Mouse (Mus musculus) forebrain, embryonic 14.5 days (tissue): ENCODE results near the gene Fam207a. TPM values are rescaled to one million over a fixed set of nuclear protein-coding genes. Genes with fewer than 3 reads are reported as not detected.

ENCODE experiments used
- ATAC-seq: fragments of 200-750 bp; cut with Nextera tagmentation; 2 replicates; pipeline ENCODE4 v1.8.0; 2017; ENCODE audit warnings: mild to moderate bottlenecking, moderate library complexity
- DNase-seq: peaks from one replicate; pipeline ENCODE4 v3.0.0-alpha.2; 2015; ENCODE audit warnings: low spot score
- H3K27ac ChIP-seq: fragments of 300-500 bp; sonication (generic); 2 replicates; pipeline ENCODE4 v1.5.1; 2014; ENCODE audit warnings: low read depth, mild to moderate bottlenecking, control low read depth, low read length, moderate library complexity
- H3K27me3 ChIP-seq: fragments of 300-500 bp; sonication (generic); replicated peaks from 2 replicates; pipeline ENCODE4 v1.6.1; 2014; ENCODE audit warnings: low read length, control low read depth, mixed read lengths; ENCODE audit not compliant: control insufficient read depth, insufficient read depth
- H3K36me3 ChIP-seq: fragments of 300-500 bp; sonication (generic); 2 replicates; pipeline ENCODE4 v1.6.1; 2014; ENCODE audit warnings: low read length, control low read depth; ENCODE audit not compliant: control insufficient read depth, insufficient read depth
- H3K4me1 ChIP-seq: fragments of 300-500 bp; sonication (generic); 2 replicates; pipeline ENCODE4 v1.6.1; 2014; ENCODE audit warnings: antibody characterized with exemption, low read length, control low read depth; ENCODE audit not compliant: control insufficient read depth, insufficient read depth
- H3K4me2 ChIP-seq: fragments of 300-500 bp; sonication (generic); 2 replicates; pipeline ENCODE4 v1.6.1; 2014; ENCODE audit warnings: mild to moderate bottlenecking, control low read depth, low read length
- H3K4me3 ChIP-seq: fragments of 300-500 bp; sonication (generic); 2 replicates; pipeline ENCODE4 v1.5.1; 2014; ENCODE audit warnings: low read depth, low read length, control low read depth
- H3K9ac ChIP-seq: fragments of 300-500 bp; sonication (generic); 2 replicates; pipeline ENCODE4 v1.6.1; 2014; ENCODE audit warnings: mild to moderate bottlenecking, low read length, control low read depth, moderate library complexity
- H3K9me3 ChIP-seq: fragments of 300-500 bp; sonication (generic); replicated peaks from 2 replicates; pipeline ENCODE4 v1.6.1; 2016; ENCODE audit warnings: low read length, control low read depth, mixed read lengths; ENCODE audit not compliant: control insufficient read depth
- WGBS: fragments of 180-500 bp; shearing (Covaris S2); extraction: QIAGEN DNeasy Blood & Tissue Kit; methylation state at CpG from one replicate; pipeline ENCODE4 v1.1.7; 2014; 5-methylcytosine and 5-hydroxymethylcytosine counted together
- polyA plus RNA-seq: library from polyadenylated mRNA; unstranded; fragments of >200 nt; fragmentation: Nextera tagmentation; extraction: Ambion mirVana; gene quantifications from 2 replicates; pipeline ENCODE4 v1.2.1, GENCODE M21; 2014

Fam207a gene
- polyA plus RNA-seq, 1 experiment from 2014 or later: 33.8 TPM

GRCm38 (mm10) chr10:77476907-77477306 lies 38.7 kb downstream of the Fam207a start:
- Histone ChIP-seq H3K27ac (no peak overlapping the region), H3K4me1 (no peaks in the 10 kb centered on the region), H3K9me3 (no peaks in the 10 kb centered on the region), H3K4me3 (no peak overlapping the region), H3K4me2 (no peak overlapping the region), H3K36me3 (no peaks in the 10 kb centered on the region), H3K27me3 (no peaks in the 10 kb centered on the region), H3K9ac (no peak overlapping the region)
- DNase-seq: no peak
- no peak for ATAC-seq
- WGBS: 86% methylated on average over 3 of the region's 3 CpGs

DNA sequence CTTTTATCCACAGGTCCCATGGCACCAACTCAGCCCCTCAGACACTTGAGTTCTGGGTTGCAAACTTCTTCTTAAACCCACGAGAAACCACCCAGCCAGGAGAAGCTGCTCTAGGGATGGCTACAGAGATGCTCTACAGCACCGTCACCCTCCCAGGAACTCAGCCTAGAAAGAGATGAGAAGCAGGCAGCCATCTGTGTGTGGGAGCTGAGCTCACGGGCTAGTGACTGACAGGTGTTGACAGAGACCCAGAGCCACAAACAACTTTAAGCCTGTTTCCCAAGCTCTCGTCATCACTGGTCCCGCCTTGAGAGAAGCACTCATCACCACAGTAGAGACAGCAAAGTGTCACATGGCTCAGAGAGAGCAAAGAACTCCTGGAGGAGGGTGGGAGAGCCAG lies 43.4 kb downstream of the Fam207a start:
- 66% methylated on average over 5 of the region's 5 CpGs for WGBS
- Histone ChIP-seq H3K9ac (no peak overlapping the region), H3K4me2 (no peak overlapping the region), H3K27me3 (no peaks in the 10 kb centered on the region), H3K27ac (no peak overlapping the region), H3K4me3 (no peak overlapping the region), H3K9me3 (no peaks in the 10 kb centered on the region), H3K4me1 (no peaks in the 10 kb centered on the region), H3K36me3 (no peaks in the 10 kb centered on the region)
- ATAC-seq (no peak), DNase-seq (no peak)

DNA sequence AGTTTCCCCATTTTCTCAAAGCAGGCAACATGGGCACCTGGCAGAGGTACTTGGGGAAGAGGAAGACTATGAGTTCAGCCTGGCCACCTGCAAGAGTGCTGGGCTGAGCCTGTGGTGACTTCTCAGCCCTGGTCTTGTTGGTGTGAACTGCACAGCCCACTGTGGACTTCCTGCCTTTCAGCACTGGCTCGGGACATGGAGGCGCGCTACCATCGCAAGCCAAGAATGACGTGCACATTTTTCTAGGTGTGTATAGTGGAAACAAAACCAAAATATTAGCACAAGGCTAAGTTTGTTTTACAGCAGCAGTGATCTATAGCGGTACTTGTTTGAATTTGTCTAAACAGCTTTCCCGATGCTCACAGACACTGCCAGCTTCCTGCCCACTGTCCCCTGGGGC lies 44.1 kb downstream of the Fam207a start:
- ATAC-seq: no peak
- Histone ChIP-seq H3K27me3 (no peaks in the 10 kb centered on the region), H3K4me3 (no peak overlapping the region), H3K27ac (no peak overlapping the region), H3K4me1 (no peaks in the 10 kb centered on the region), H3K36me3 (no peaks in the 10 kb centered on the region), H3K9me3 (no peaks in the 10 kb centered on the region), H3K9ac (no peak overlapping the region), H3K4me2 (no peak overlapping the region)
- 91% methylated on average over 7 of the region's 7 CpGs for WGBS
- no peak for DNase-seq

DNA sequence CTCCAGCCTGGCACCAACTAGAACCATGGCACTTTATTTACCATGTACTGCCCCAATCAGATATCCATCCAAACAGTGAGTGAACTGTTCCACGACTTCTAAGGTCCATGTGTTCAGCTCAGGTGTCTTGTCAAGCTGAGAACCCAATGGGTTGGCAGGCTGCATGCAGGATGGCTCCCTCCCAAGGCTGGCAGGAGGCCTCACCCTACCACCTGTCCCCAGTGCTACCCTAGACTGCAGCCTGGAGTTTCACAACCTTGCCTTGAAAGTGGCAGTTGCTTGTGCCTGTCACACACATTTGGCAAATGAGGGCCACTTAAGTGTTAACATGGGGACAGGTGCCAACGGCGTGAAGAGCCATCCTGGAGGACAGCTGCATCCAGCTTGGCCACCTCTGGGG lies 44.8 kb downstream of the Fam207a start:
- DNase-seq: no peak

GRCm38 (mm10) chr10:77468675-77469074 lies 46.9 kb downstream of the Fam207a start:
- Histone ChIP-seq H3K9me3 (no peaks in the 10 kb centered on the region), H3K27ac (no peak overlapping the region), H3K36me3 (no peaks in the 10 kb centered on the region), H3K27me3 (no peaks in the 10 kb centered on the region), H3K4me2 (no peak overlapping the region), H3K4me3 (no peak overlapping the region), H3K4me1 (no peaks in the 10 kb centered on the region), H3K9ac (no peak overlapping the region)
- no peak for DNase-seq
- 73% methylated on average over 4 of the region's 4 CpGs for WGBS
- no peak for ATAC-seq

More for the DNA sequence above, 44.8 kb downstream of the Fam207a start:
- no peaks in the 10 kb centered on the region for H3K4me1 ChIP-seq
- no peaks in the 10 kb centered on the region for H3K36me3 ChIP-seq
- no peak overlapping the region for H3K27ac ChIP-seq
- no peaks in the 10 kb centered on the region for H3K9me3 ChIP-seq
- H3K4me2 ChIP-seq: no peak overlapping the region
- H3K9ac ChIP-seq: no peak overlapping the region
- no peak for ATAC-seq
- H3K4me3 ChIP-seq: no peak overlapping the region
- H3K27me3 ChIP-seq: no peaks in the 10 kb centered on the region
- 74% methylated on average over 3 of the region's 3 CpGs for WGBS

DNA sequence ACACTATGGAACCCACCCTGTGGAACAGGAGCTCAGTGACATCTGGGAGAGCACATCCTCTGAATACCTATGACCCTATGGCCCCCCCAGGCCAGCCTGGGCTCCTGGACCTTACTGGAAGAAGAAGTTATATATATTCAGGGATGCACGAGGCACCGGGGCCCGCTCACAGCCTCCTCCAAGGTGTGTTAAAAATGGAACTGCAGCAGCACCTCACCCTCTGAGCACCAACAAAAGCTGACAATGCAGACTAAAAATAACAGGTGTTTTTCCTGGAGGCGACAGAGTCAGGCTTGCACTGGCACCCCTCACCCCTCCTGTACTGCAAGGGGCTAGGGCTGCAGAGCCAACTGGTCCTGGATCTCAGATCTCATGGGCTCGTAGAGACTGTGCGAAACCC lies 48.2 kb downstream of the Fam207a start:
- no peaks in the 10 kb centered on the region for H3K4me1 ChIP-seq
- H3K36me3 ChIP-seq: no peaks in the 10 kb centered on the region
- H3K27ac ChIP-seq: no peak overlapping the region
- H3K9ac ChIP-seq: no peak overlapping the region
- ATAC-seq: no peak
- DNase-seq: no peak
- no peak overlapping the region for H3K4me2 ChIP-seq
- WGBS: 88% methylated on average over 6 of the region's 6 CpGs
- H3K9me3 ChIP-seq: no peaks in the 10 kb centered on the region
- no peaks in the 10 kb centered on the region for H3K27me3 ChIP-seq
- H3K4me3 ChIP-seq: no peak overlapping the region

DNA sequence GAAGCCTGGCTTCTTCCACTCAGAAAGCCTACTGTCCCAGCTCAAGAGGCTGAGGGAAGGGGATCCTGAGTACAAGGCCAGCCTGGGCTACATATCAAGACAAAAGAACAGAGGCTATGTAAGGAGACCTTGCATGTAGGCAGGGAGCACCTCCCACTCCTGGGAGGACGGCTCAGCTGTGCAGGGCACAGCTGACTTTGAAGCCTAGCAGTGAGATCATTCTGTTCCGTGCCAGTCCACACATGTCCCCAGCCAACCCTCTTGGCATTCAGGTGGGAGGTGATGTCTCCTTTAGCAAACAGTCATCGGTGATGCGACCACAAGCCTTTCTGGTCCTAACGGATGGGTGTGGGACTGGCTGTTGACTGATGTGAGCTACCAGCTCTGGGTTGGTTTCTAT lies 49.7 kb downstream of the Fam207a start:
- Histone ChIP-seq H3K4me2 (no peak overlapping the region), H3K9ac (no peak overlapping the region), H3K4me1 (no peaks in the 10 kb centered on the region), H3K27me3 (no peaks in the 10 kb centered on the region), H3K9me3 (no peaks in the 10 kb centered on the region), H3K27ac (no peak overlapping the region), H3K36me3 (no peaks in the 10 kb centered on the region), H3K4me3 (no peak overlapping the region)
- ATAC-seq: no peak
- DNase-seq: no peak
- 89% methylated on average over 5 of the region's 5 CpGs for WGBS

- DNase-seq (peak; percentile 29), ATAC-seq (no peak)
- H3K9ac ChIP-seq: no peak overlapping the region
- H3K27ac ChIP-seq: no peak overlapping the region
- H3K4me3 ChIP-seq: no peak overlapping the region
- no peaks in the 10 kb centered on the region for H3K27me3 ChIP-seq
- no peaks in the 10 kb centered on the region for H3K9me3 ChIP-seq
- no peaks in the 10 kb centered on the region for H3K4me1 ChIP-seq
- H3K36me3 ChIP-seq: no peaks in the 10 kb centered on the region
- no peak overlapping the region for H3K4me2 ChIP-seq
- 66% methylated on average over 10 of the region's 10 CpGs for WGBS
Observed at GRCm38 (mm10) chr10:77464181-77464936, 51.2 kb downstream of the Fam207a start.

DNA sequence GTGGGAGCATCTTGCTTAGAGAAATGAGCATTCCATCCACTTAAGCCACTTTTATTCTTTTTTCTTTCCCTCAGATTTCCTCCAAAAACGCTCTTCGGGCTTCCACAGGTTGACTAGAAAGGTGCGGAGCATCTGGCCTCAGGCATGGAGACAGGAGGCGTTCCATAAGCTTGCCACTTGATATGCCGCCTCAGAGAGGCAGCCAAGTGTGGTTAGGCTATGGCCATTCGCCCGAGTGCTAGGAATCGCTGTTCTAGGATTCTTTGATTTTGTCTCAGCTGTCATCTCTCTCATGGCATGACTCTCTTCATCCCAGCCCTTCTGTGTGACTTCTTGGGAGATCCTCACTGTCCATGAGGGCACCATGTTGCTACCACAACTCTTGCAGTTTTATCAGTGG lies 54.4 kb downstream of the Fam207a start:
- H3K36me3 ChIP-seq: no peaks in the 10 kb centered on the region
- H3K9me3 ChIP-seq: no peaks in the 10 kb centered on the region
- DNase-seq: no peak
- no peaks in the 10 kb centered on the region for H3K4me1 ChIP-seq
- H3K9ac ChIP-seq: no peak overlapping the region
- H3K4me3 ChIP-seq: no peak overlapping the region
- H3K27ac ChIP-seq: no peak overlapping the region
- WGBS: 88% methylated on average over 8 of the region's 8 CpGs
- ATAC-seq: no peak
- no peaks in the 10 kb centered on the region for H3K27me3 ChIP-seq
- H3K4me2 ChIP-seq: no peak overlapping the region
